Mouse (Mus musculus): ENCODE data around the gene Btbd35f5. TPM values are rescaled to one million over a fixed set of nuclear protein-coding genes. Genes with fewer than 3 reads are reported as not detected.
"Not testable (repeated sequence)": the region's sequence is repeated elsewhere in the genome, so short reads cannot be mapped to it uniquely, and the experiment has no call there.

The Btbd35f5 gene
- total RNA-seq (2021), result not detected
- long read RNA-seq, experiment 1, result 0 reads
- long read RNA-seq, experiment 2, result 0 reads

- DNase-seq (ENCODE audit: low spot score in 2 of 2), result not testable (repeated sequence)
Measured at GRCm38 (mm10) chrX:32973597-32973996, at the start of gene Btbd35f5. TSS of gene Btbd35f5 (plus strand) at chrX:32973897.

DNA sequence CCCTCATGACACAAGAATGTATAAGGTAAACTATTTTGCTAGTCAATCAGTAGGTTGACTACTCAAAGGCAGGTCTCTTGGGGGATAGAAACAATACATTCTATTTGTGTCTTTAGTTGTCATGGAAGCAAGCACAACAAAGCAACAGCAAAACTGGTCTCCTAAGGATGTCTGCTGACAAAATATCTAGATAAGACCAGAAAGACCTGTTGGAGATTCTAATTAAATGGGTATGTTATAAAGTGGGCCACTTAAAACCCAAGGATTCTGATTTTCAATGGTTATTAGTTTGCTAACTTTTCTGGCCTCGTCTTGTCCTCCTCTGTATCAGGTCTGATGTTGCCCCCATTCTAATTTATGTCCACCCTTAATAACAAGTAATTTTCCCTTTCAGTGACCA is 32.2 kb upstream of the Btbd35f5 start, which contains the start of gene Gm21789:
Gm21789 (plus strand) TSS at position 301 of the 400 bp plus-strand sequence.
- not testable (repeated sequence) for DNase-seq (ENCODE audit: low spot score in 2 of 2)

Other genes with a start within 250 kb of the Btbd35f5 start
- gene Btbd35f21, start 247.8 kb upstream of the Btbd35f5 start, total RNA-seq (2021), result not detected
- not detected for gene Btbd35f30, start 79.3 kb upstream of the Btbd35f5 start, total RNA-seq (2021)
- not detected for gene Gm21789, start 32.1 kb upstream of the Btbd35f5 start, total RNA-seq (2021)